Mouse (Mus musculus) lung, embryonic 14.5 days (tissue): ENCODE results near the gene Celf5. TPM values are rescaled to one million over a fixed set of nuclear protein-coding genes. Genes with fewer than 3 reads are reported as not detected.

ENCODE experiments used
- ATAC-seq: fragments of 200-750 bp; cut with Nextera tagmentation; 2 replicates; pipeline ENCODE4 v1.8.0; 2017; ENCODE audit warnings: mild to moderate bottlenecking, moderate TSS enrichment, moderate library complexity; ENCODE audit not compliant: insufficient read depth
- DNase-seq: peaks from one replicate; pipeline ENCODE4 v3.0.0-alpha.2; 2015
- H3K27ac ChIP-seq: fragments of 300-500 bp; sonication (generic); 2 replicates; pipeline ENCODE4 v1.5.1; 2014; ENCODE audit warnings: low read depth, mild to moderate bottlenecking, moderate library complexity
- H3K27me3 ChIP-seq: fragments of 300-500 bp; sonication (generic); 2 replicates; pipeline ENCODE4 v1.6.1; 2014; ENCODE audit warnings: low read length, control low read depth; ENCODE audit not compliant: insufficient read depth
- H3K36me3 ChIP-seq: fragments of 300-500 bp; sonication (generic); 2 replicates; pipeline ENCODE4 v1.6.1; 2014; ENCODE audit warnings: control low read depth; ENCODE audit not compliant: insufficient read depth
- H3K4me1 ChIP-seq: fragments of 300-500 bp; sonication (generic); 2 replicates; pipeline ENCODE4 v1.6.1; 2014; ENCODE audit warnings: antibody characterized with exemption, control low read depth; ENCODE audit not compliant: insufficient read depth
- H3K4me2 ChIP-seq: fragments of 300-500 bp; sonication (generic); 2 replicates; pipeline ENCODE4 v1.6.1; 2014; ENCODE audit warnings: mild to moderate bottlenecking
- H3K4me3 ChIP-seq: fragments of 300-500 bp; sonication (generic); 2 replicates; pipeline ENCODE4 v1.5.1; 2014; ENCODE audit warnings: low read depth, low read length
- H3K9ac ChIP-seq: fragments of 300-500 bp; sonication (generic); 2 replicates; pipeline ENCODE4 v1.6.1; 2014
- H3K9me3 ChIP-seq: fragments of 300-500 bp; sonication (generic); 2 replicates; pipeline ENCODE4 v1.6.1; 2016; ENCODE audit warnings: low read depth, low read length, control low read depth
- CTCF ChIP-seq: IDR thresholded peaks from 2 replicates; pipeline ENCODE4 v1.5.1; 2016; ENCODE audit warnings: antibody characterized with exemption, low read depth
- WGBS: fragments of 180-500 bp; shearing (Covaris S2); extraction: QIAGEN DNeasy Blood & Tissue Kit; methylation state at CpG from one replicate; pipeline ENCODE4 v1.1.7; 2014; 5-methylcytosine and 5-hydroxymethylcytosine counted together
- polyA plus RNA-seq: library from polyadenylated mRNA; unstranded; fragments of >200 nt; fragmentation: Nextera tagmentation; extraction: Ambion mirVana; gene quantifications from 2 replicates; pipeline ENCODE4 v1.2.1, GENCODE M21; 2014

Gene Celf5
- polyA plus RNA-seq, 1 experiment from 2014 or later: 0.09 TPM

DNA sequence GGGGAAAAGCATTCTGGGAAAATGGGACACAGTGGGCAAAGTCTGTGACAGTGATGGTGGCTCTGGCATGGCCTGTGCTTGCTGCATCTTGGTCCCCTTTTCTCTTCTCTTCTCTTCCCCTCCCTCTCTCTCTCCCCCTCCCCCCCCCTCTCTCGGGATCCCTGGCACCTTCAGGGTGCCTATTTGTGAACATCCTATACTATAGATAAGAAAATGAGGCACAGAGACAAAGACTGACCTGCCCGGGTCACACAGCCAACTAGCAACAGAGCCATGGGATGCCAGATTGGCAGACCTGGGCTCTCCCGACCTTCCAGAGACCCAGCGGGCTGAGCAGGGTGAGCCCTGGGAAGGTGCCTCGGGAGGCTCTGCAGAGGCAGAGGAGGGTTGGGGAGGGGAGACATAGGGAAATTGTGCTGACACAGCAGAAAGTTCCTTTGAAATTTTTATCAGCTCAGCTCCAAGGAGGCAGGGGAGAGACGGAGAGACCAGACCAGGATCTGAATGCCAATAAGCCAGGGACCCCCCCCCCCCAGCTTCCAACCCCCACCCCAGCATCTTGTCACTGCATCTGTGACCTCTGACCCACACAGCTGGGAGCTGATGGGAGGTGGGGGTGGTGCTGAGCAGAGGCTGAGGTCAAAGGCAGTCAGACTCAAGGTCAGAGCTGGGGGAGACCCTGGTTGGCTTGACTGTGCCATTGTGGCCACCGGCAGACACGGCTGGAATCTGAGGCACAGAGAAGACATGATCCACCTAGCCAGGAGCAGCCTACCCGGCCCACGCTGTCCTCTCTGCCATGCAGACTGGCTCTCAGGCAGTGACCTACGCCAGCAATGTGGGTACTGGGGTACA lies 64.1 kb downstream of the Celf5 start:
- H3K9ac ChIP-seq: no peak overlapping the region
- H3K27me3 ChIP-seq: no peaks in the 10 kb centered on the region
- peaks cover 34% of the 10 kb centered on the region for H3K4me1 ChIP-seq
- no peak for TF ChIP-seq CTCF
- H3K36me3 ChIP-seq: peaks cover 24% of the 10 kb centered on the region
- ATAC-seq (no peak), DNase-seq (no peak)
- no peak overlapping the region for H3K4me2 ChIP-seq
- no peaks in the 10 kb centered on the region for H3K9me3 ChIP-seq
- 57% methylated on average over 11 of the region's 11 CpGs for WGBS
- H3K27ac ChIP-seq: no peak overlapping the region
- no peak overlapping the region for H3K4me3 ChIP-seq

DNA sequence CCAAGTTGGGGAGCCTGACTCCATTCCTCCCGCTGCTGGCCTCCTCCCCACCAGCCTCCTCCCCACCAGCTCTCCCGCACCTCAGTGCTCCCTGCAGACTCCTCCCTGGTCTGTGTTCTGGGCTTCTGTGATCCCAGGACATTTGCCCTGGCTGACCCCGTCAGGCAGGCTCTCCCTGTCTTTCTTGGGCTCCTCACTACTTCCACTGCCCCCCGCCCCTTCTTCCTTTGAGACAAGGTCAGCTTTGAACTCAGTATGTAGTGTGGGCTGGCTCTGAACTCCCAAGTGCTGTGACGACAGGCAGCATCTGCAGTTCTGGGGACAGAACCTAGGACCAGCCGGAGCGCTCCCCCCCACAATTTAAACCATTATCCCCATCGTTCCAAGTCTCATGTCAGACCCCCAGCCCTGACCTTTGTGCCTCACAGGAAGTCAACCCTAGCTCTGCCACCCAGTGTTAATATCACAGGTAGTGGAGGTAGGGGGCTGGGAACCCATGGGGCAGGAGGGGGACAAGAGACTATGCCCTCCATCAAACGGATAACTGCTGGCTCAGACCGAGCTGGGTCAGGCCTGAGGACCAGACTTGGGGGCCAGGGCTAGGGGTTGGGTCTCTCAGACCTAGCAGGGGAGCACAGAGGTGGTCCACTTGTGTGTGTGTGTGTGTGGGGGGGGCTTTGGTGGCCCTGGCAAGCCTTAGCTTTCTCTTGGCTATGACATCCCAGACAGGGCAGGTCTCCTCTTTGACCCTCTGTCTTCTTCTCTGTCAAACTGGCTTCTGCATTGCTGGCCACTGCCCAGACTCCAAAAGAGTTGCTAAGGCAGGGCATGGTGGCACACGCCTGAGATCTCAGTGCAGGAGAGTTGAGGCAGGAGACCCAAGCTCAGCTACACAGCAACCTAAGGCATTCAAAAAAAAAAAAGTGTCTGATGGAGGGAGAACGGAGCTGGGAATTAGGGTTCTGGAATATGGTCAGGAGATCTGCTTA lies 65.0 kb downstream of the Celf5 start:
- Histone ChIP-seq H3K27ac (peak overlapping the region; percentile 78), H3K27me3 (no peaks in the 10 kb centered on the region), H3K36me3 (peaks cover 33% of the 10 kb centered on the region), H3K4me1 (peaks cover 41% of the 10 kb centered on the region), H3K9me3 (no peaks in the 10 kb centered on the region), H3K4me3 (peak overlapping the region; percentile 22), H3K9ac (peak overlapping the region; percentile 53), H3K4me2 (peak overlapping the region; percentile 64)
- TF ChIP-seq CTCF: no peak
- DNase-seq (no peak), ATAC-seq (no peak)
- WGBS: 42% methylated on average over 12 of the region's 12 CpGs

DNA sequence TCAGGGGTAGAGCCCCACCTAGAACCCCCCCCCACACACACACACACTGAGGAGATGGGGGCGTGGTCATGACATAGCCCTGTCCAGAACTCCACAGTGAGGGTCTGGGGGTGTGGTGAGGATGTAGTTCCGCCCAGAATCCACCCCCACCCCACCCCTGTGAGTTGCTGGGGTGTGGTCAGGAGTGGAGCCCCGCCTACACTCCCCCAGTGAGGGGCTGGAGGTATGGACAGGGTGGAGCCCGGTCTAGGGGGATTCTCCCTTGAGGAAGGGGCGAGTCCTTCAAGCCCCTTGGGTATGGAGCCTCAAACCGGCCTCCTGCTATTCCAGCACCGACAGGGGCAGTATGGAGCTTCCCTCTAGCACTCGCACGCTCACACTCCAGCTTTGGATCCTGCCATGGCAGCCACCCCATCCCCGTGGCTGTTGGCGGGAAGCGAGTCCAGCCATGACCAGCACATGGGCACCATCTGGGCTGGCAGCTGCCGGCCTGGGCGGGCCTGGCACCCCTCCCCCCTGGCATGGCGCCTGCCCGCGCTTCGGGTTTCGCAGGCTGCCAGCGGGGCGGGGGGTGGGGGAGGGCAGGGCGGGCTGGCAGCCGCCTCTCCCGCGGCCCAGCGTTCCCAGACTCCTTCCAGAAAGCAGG lies 65.8 kb downstream of the Celf5 start:
- Histone ChIP-seq H3K27ac (peak overlapping the region; percentile 78), H3K9me3 (no peaks in the 10 kb centered on the region), H3K36me3 (peaks cover 35% of the 10 kb centered on the region), H3K4me1 (peaks cover 50% of the 10 kb centered on the region), H3K9ac (peak overlapping the region; percentile 53), H3K4me2 (peak overlapping the region; percentile 64), H3K4me3 (peak overlapping the region; percentile 22), H3K27me3 (no peaks in the 10 kb centered on the region)
- 1% methylated on average over 22 of the region's 26 CpGs for WGBS
- peak; percentile 88 for DNase-seq
- TF ChIP-seq CTCF: peak; percentile 78
- ATAC-seq: peak; percentile 68

DNA sequence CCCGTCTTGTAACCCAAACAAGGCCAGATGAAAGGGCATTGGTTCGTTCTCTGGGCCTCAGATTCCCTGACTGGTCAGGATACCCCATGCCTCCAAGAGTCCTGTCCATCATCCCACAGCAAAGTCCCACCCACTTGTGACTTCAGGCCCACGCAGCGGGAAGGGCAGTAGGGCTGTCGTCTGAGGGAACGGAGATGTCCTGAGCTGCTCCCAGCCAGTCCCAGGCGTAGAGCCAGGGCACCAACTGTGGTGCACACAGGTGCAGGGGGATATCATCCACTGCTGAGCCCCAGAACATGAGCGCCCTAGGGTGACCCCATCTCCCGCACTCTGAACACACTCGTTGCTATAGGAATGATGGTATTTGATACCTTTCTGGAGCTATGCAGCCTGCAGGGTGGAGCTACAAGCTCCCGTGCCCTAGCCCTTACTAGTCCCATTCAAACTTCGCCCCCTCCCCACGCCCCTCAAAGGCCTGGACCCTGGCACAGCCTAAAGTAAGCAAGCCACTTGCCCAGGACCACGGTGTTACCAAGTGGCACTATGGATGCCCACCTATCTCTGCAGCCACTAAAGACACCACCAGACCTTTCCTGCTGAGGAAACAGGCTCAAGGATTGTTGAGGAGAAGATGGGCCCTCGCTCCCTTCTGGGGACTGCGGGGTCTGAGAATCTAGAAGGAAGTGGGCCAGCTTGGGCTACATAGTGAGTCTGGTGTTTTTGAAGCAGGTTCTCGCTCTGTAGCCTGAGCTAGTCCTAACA lies 66.8 kb downstream of the Celf5 start:
- H3K4me3 ChIP-seq: no peak overlapping the region
- H3K27ac ChIP-seq: no peak overlapping the region
- DNase-seq: no peak
- no peaks in the 10 kb centered on the region for H3K9me3 ChIP-seq
- peaks cover 54% of the 10 kb centered on the region for H3K4me1 ChIP-seq
- no peak for TF ChIP-seq CTCF
- 57% methylated on average over 17 of the region's 17 CpGs for WGBS
- H3K36me3 ChIP-seq: peaks cover 31% of the 10 kb centered on the region
- H3K4me2 ChIP-seq: no peak overlapping the region
- no peaks in the 10 kb centered on the region for H3K27me3 ChIP-seq
- no peak overlapping the region for H3K9ac ChIP-seq
- ATAC-seq: no peak

DNA sequence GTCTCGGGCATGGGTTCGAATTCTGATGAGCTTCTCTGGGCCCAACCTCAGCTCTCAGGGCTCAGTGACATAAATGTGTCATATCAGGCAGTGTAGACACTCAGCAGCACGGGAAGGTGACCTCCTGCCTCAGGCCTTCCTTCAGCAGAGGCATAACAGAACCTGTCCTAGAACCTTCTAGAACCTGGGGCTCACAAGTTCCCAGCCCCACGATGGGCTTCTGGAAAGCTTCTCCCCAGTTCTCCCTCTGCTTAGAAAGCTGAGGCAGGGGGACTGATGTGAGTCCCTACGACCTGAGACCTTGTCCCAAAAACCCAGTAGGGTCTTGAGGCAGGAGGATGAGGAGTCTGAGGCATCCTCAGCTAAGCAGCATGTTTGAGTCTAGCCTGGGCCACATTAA lies 67.4 kb downstream of the Celf5 start:
- ATAC-seq: no peak
- WGBS: 75% methylated on average over 5 of the region's 5 CpGs
- no peak for TF ChIP-seq CTCF
- no peak overlapping the region for H3K27ac ChIP-seq
- no peaks in the 10 kb centered on the region for H3K27me3 ChIP-seq
- no peak overlapping the region for H3K9ac ChIP-seq
- H3K36me3 ChIP-seq: peaks cover 25% of the 10 kb centered on the region
- peaks cover 54% of the 10 kb centered on the region for H3K4me1 ChIP-seq
- H3K4me3 ChIP-seq: no peak overlapping the region
- no peak overlapping the region for H3K4me2 ChIP-seq
- no peak for DNase-seq
- no peaks in the 10 kb centered on the region for H3K9me3 ChIP-seq

DNA sequence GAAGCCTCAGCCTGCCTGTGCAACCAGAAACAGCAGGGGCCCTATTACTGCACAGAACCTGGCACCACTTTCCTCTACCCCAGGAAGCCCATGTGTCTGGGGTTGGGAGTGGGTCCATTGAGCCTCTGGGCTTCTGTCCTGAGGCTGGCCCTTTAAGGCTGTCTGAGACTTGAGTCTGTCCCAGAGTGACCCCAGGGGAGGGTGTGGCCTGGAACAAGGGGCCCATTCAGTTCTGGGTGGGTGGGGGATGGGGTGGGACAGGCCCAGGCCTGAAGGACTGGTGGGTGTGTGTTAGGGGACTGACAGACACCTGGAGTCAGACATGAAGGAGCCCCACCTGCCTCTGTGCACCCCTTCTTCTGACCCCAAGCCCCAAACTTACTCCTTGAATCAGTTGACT lies 67.8 kb downstream of the Celf5 start:
- no peak overlapping the region for H3K9ac ChIP-seq
- H3K27me3 ChIP-seq: no peaks in the 10 kb centered on the region
- peak overlapping the region; percentile 92 for H3K27ac ChIP-seq
- no peak overlapping the region for H3K4me3 ChIP-seq
- no peaks in the 10 kb centered on the region for H3K9me3 ChIP-seq
- DNase-seq (no peak), ATAC-seq (no peak)
- no peak for TF ChIP-seq CTCF
- peaks cover 21% of the 10 kb centered on the region; the same call in 1 of the 2 replicates for H3K36me3 ChIP-seq
- H3K4me1 ChIP-seq: peaks cover 54% of the 10 kb centered on the region
- H3K4me2 ChIP-seq: peak overlapping the region; percentile 48
